Mouse (Mus musculus) G1E (cell line): ENCODE data around the gene Zfp839.

Experiments
- CTCF ChIP-seq: IDR thresholded peaks from 2 replicates; pipeline ENCODE4 v1.5.1; 2012; ENCODE audit warnings: low read depth, low read length, inconsistent platforms, mixed read lengths
- GATA1 ChIP-seq: IDR thresholded peaks from 2 replicates; pipeline ENCODE4 v1.6.1; 2012; ENCODE audit warnings: borderline replicate concordance, low read length, inconsistent platforms, mixed read lengths
- GATA2 ChIP-seq: IDR thresholded peaks from 2 replicates; pipeline ENCODE4 v1.6.1; 2012; ENCODE audit warnings: low read depth, low read length, inconsistent platforms, borderline replicate concordance
- TAL1 ChIP-seq: conservative IDR thresholded peaks from 2 replicates; pipeline ENCODE4 v1.6.1; 2012; ENCODE audit warnings: low read depth, low read length, inconsistent platforms, mixed read lengths

- TF ChIP-seq GATA1 (no peak), CTCF (no peak), TAL1 (no peak), GATA2 (no peak)
These were observed 15.5 kb downstream of the Zfp839 start for GRCm38 (mm10) chr12:110865571-110865970.
